Comparison of ENCODE assay signal across 8 mouse cellular contexts in genomic region chr10:81058896-81059295, GRCm38 (mm10). TPM values are rescaled to one million over a fixed set of nuclear protein-coding genes. Genes with fewer than 3 reads are reported as not detected.
DNase-seq lines count a peak whose midpoint lies in the region; ATAC-seq and TF ChIP-seq lines count a peak whose summit lies in the region.

No protein-coding gene starts in this region.

- H3K36me3 ChIP-seq in heart, embryonic 16.5 days (ENCODE audit: control insufficient read depth, insufficient read depth), result no peaks in the 10 kb centered on the region
- H3K36me3 ChIP-seq in hindbrain, embryonic 15.5 days, result no peaks in the 10 kb centered on the region
- H3K36me3 ChIP-seq in midbrain, embryonic 13.5 days, result peaks cover 12% of the 10 kb centered on the region; the same call in 1 of the 2 replicates

- H3K9ac ChIP-seq in heart, embryonic 16.5 days (ENCODE audit: low read length), result peak overlapping the region; percentile 92
- no peak overlapping the region for H3K9ac ChIP-seq in hindbrain, embryonic 15.5 days
- peak overlapping the region; percentile 85; the same call in 1 of the 2 replicates for H3K9ac ChIP-seq in midbrain, embryonic 13.5 days (replicated peaks)

- H3K9me3 ChIP-seq in heart, embryonic 16.5 days (replicated peaks; ENCODE audit: control insufficient read depth, low read length), result no peaks in the 10 kb centered on the region
- no peaks in the 10 kb centered on the region for H3K9me3 ChIP-seq in hindbrain, embryonic 15.5 days
- H3K9me3 ChIP-seq in midbrain, embryonic 13.5 days, result no peaks in the 10 kb centered on the region

- H3K4me3 ChIP-seq in heart, embryonic 16.5 days (ENCODE audit: low read length), result peak overlapping the region; percentile 88
- H3K4me3 ChIP-seq in cortical plate, adult 2 months (ENCODE audit: insufficient read depth, low read length), result peak overlapping the region; percentile 93; the same call in 1 of the 2 replicates
- H3K4me3 ChIP-seq in hindbrain, embryonic 15.5 days, result peak overlapping the region; percentile 73
- peak overlapping the region; percentile 83 for H3K4me3 ChIP-seq in midbrain, embryonic 13.5 days (replicated peaks)

- no peaks in the 10 kb centered on the region for H3K27me3 ChIP-seq in heart, embryonic 16.5 days (ENCODE audit: control insufficient read depth, insufficient read depth, low read length)
- no peaks in the 10 kb centered on the region for H3K27me3 ChIP-seq in hindbrain, embryonic 15.5 days
- no peaks in the 10 kb centered on the region for H3K27me3 ChIP-seq in midbrain, embryonic 13.5 days

- ATAC-seq in heart, embryonic 16.5 days (replicated peaks; ENCODE audit: extremely low read depth, insufficient read depth, low FRiP score), result no peak
- ATAC-seq in hindbrain, embryonic 15.5 days (ENCODE audit: low FRiP score, low read depth), result no peak
- ATAC-seq in midbrain, embryonic 13.5 days, result no peak

- no peak overlapping the region for H3K27ac ChIP-seq in heart, embryonic 16.5 days (ENCODE audit: low read length)
- H3K27ac ChIP-seq in cortical plate, adult 2 months (ENCODE audit: insufficient read depth, low read length), result no peak overlapping the region
- H3K27ac ChIP-seq in hindbrain, embryonic 15.5 days (replicated peaks), result no peak overlapping the region
- no peak overlapping the region for H3K27ac ChIP-seq in midbrain, embryonic 13.5 days

- no peak for TF ChIP-seq POLR2A in cortical plate, adult 2 months (IDR thresholded peaks at IDR 0.05; ENCODE audit: extremely low read depth, insufficient read depth, low read length)

- peaks cover 13% of the 10 kb centered on the region for H3K4me1 ChIP-seq in heart, embryonic 16.5 days (ENCODE audit: control insufficient read depth, insufficient read depth, low read length)
- H3K4me1 ChIP-seq in cortical plate, adult 2 months (ENCODE audit: control insufficient read depth, insufficient read depth, low read length), result peaks cover 9% of the 10 kb centered on the region; the same call in 1 of the 2 replicates
- peaks cover 34% of the 10 kb centered on the region for H3K4me1 ChIP-seq in hindbrain, embryonic 15.5 days (replicated peaks)
- H3K4me1 ChIP-seq in midbrain, embryonic 13.5 days (replicated peaks), result peaks cover 42% of the 10 kb centered on the region

- 71% methylated on average over 6 of the region's 6 CpGs for WGBS in heart, embryonic 16.5 days
- WGBS in hindbrain, embryonic 15.5 days, result 93% methylated on average over 6 of the region's 6 CpGs
- 94% methylated on average over 6 of the region's 6 CpGs for WGBS in midbrain, embryonic 13.5 days

- no peak for DNase-seq in heart, postnatal 4 days
- DNase-seq in cerebellum, postnatal 36 days, result no peak
- DNase-seq in layer of hippocampus, adult 8-10 months (ENCODE audit: low spot score in 2 of 2), result no peak
- DNase-seq in thymus, postnatal 25 days, result no peak

- peak overlapping the region; percentile 86 for H3K4me2 ChIP-seq in heart, embryonic 16.5 days (ENCODE audit: low read depth, low read length)
- H3K4me2 ChIP-seq in hindbrain, embryonic 15.5 days, result peak overlapping the region; percentile 87
- H3K4me2 ChIP-seq in midbrain, embryonic 13.5 days (replicated peaks), result peak overlapping the region; percentile 96

- TF ChIP-seq CTCF in cortical plate, adult 2 months (IDR thresholded peaks at IDR 0.05; ENCODE audit: extremely low read depth, insufficient read depth, low read length), result no peak

RNA-seq across cellular contexts. Expression of gene Sgta, which starts 1.1 kb away (rescaled TPM):
- polyA plus RNA-seq in heart, embryonic 16.5 days (2015; fragmentation: Nextera tagmentation; extraction: Ambion mirVana), result 166 and 174 TPM in 2 replicates
- 100 to 1,000 TPM; 102 to 103 TPM for total RNA-seq in heart, postnatal 4 days (2021)
- 222 and 228 TPM in 2 replicates for polyA plus RNA-seq in cortical plate, adult 2 months (2012; rRNA removed)
- polyA plus RNA-seq in hindbrain, embryonic 15.5 days (2015; fragmentation: Nextera tagmentation; extraction: Ambion mirVana), result 310 and 331 TPM in 2 replicates
- 316 and 322 TPM in 2 replicates for polyA plus RNA-seq in midbrain, embryonic 13.5 days (2015; fragmentation: Nextera tagmentation; extraction: Ambion mirVana)
- total RNA-seq in layer of hippocampus, adult 8-10 months (2022), result 100 to 1,000 TPM; 165 to 175 (median 172) TPM

RNA-seq across cellular contexts. Expression of gene Thop1, which starts 10.9 kb away (rescaled TPM):
- polyA plus RNA-seq in heart, embryonic 16.5 days (2015; fragmentation: Nextera tagmentation; extraction: Ambion mirVana), result 29.8 and 31.4 TPM in 2 replicates
- 10 to 100 TPM; 14.5 to 15.5 TPM for total RNA-seq in heart, postnatal 4 days (2021)
- polyA plus RNA-seq in cortical plate, adult 2 months (2012; rRNA removed), result 66.2 and 68.5 TPM in 2 replicates
- polyA plus RNA-seq in hindbrain, embryonic 15.5 days (2015; fragmentation: Nextera tagmentation; extraction: Ambion mirVana), result 51.2 and 51.3 TPM in 2 replicates
- 44.9 and 48.5 TPM in 2 replicates for polyA plus RNA-seq in midbrain, embryonic 13.5 days (2015; fragmentation: Nextera tagmentation; extraction: Ambion mirVana)
- 10 to 100 TPM; 44.5 to 55.0 (median 46.5) TPM for total RNA-seq in layer of hippocampus, adult 8-10 months (2022)

RNA-seq across cellular contexts. Expression of gene Slc39a3, which starts 21.7 kb away (rescaled TPM):
- 9.6 and 10.8 TPM in 2 replicates for polyA plus RNA-seq in heart, embryonic 16.5 days (2015; fragmentation: Nextera tagmentation; extraction: Ambion mirVana)
- 1 to 10 TPM; 7.6 to 7.8 TPM for total RNA-seq in heart, postnatal 4 days (2021)
- 72.8 and 73.0 TPM in 2 replicates for polyA plus RNA-seq in cortical plate, adult 2 months (2012; rRNA removed)
- 46.3 and 53.0 TPM in 2 replicates for polyA plus RNA-seq in hindbrain, embryonic 15.5 days (2015; fragmentation: Nextera tagmentation; extraction: Ambion mirVana)
- polyA plus RNA-seq in midbrain, embryonic 13.5 days (2015; fragmentation: Nextera tagmentation; extraction: Ambion mirVana), result 43.5 and 45.7 TPM in 2 replicates
- 10 to 100 TPM; 55.5 to 60.8 (median 60.0) TPM for total RNA-seq in layer of hippocampus, adult 8-10 months (2022)

RNA-seq across cellular contexts. Expression of gene Diras1, which starts 33.4 kb away (rescaled TPM):
- polyA plus RNA-seq in heart, embryonic 16.5 days (2015; fragmentation: Nextera tagmentation; extraction: Ambion mirVana), result 0.06 and 0.09 TPM in 2 replicates
- not detected for total RNA-seq in heart, postnatal 4 days (2021)
- 83.8 and 85.3 TPM in 2 replicates for polyA plus RNA-seq in cortical plate, adult 2 months (2012; rRNA removed)
- polyA plus RNA-seq in hindbrain, embryonic 15.5 days (2015; fragmentation: Nextera tagmentation; extraction: Ambion mirVana), result 71.6 and 81.6 TPM in 2 replicates
- polyA plus RNA-seq in midbrain, embryonic 13.5 days (2015; fragmentation: Nextera tagmentation; extraction: Ambion mirVana), result 30.9 and 34.3 TPM in 2 replicates
- total RNA-seq in layer of hippocampus, adult 8-10 months (2022), result 10 to 100 TPM; 88.3 to 96.9 (median 90.2) TPM

RNA-seq across cellular contexts. Expression of gene Creb3l3, which starts 39.8 kb away (rescaled TPM):
- 0.70 and 1.00 TPM in 2 replicates for polyA plus RNA-seq in heart, embryonic 16.5 days (2015; fragmentation: Nextera tagmentation; extraction: Ambion mirVana)
- 1 to 10 TPM; 1.8 to 2.3 TPM for total RNA-seq in heart, postnatal 4 days (2021)
- 0.42 TPM in 2 replicates for polyA plus RNA-seq in cortical plate, adult 2 months (2012; rRNA removed)
- 0.30 and 0.39 TPM in 2 replicates for polyA plus RNA-seq in hindbrain, embryonic 15.5 days (2015; fragmentation: Nextera tagmentation; extraction: Ambion mirVana)
- 0.12 and 0.20 TPM in 2 replicates for polyA plus RNA-seq in midbrain, embryonic 13.5 days (2015; fragmentation: Nextera tagmentation; extraction: Ambion mirVana)
- total RNA-seq in layer of hippocampus, adult 8-10 months (2022), result under 1 TPM; 0.19 to 0.80 (median 0.68) TPM
